Mouse (Mus musculus) intestine, embryonic 15.5 days (tissue): ENCODE data around the gene Nmur1. TPM values are rescaled to one million over a fixed set of nuclear protein-coding genes. Genes with fewer than 3 reads are reported as not detected.
A peak's percentile ranks its signal among the peaks of the same experiment; 100 is the strongest.

Experiments
- ATAC-seq: fragments of 200-750 bp; cut with Nextera tagmentation; 2 replicates; pipeline ENCODE4 v1.8.0; 2017; ENCODE audit warnings: moderate TSS enrichment, moderate library complexity
- H3K27ac ChIP-seq: fragments of 300-500 bp; sonication (generic); 2 replicates; pipeline ENCODE4 v1.5.1; 2015; ENCODE audit warnings: mild to moderate bottlenecking, inconsistent platforms
- H3K27me3 ChIP-seq: fragments of 300-500 bp; sonication (generic); replicated peaks from 2 replicates; pipeline ENCODE4 v1.6.1; 2015; ENCODE audit warnings: inconsistent platforms
- H3K36me3 ChIP-seq: fragments of 300-500 bp; sonication (generic); 2 replicates; pipeline ENCODE4 v1.6.1; 2015; ENCODE audit warnings: inconsistent platforms
- H3K4me1 ChIP-seq: fragments of 300-500 bp; sonication (generic); replicated peaks from 2 replicates; pipeline ENCODE4 v1.6.1; 2015; ENCODE audit warnings: inconsistent platforms
- H3K4me2 ChIP-seq: fragments of 300-500 bp; sonication (generic); replicated peaks from 2 replicates; pipeline ENCODE4 v1.6.1; 2015; ENCODE audit warnings: mild to moderate bottlenecking, inconsistent platforms
- H3K4me3 ChIP-seq: fragments of 300-500 bp; sonication (generic); replicated peaks from 2 replicates; pipeline ENCODE4 v1.5.1; 2015; ENCODE audit warnings: inconsistent platforms
- H3K9ac ChIP-seq: fragments of 300-500 bp; sonication (generic); 2 replicates; pipeline ENCODE4 v1.6.1; 2015; ENCODE audit warnings: inconsistent platforms
- H3K9me3 ChIP-seq: fragments of 300-500 bp; sonication (generic); 2 replicates; pipeline ENCODE4 v1.6.1; 2016; ENCODE audit warnings: inconsistent platforms
- WGBS: fragments of 180-500 bp; shearing (Covaris S2); methylation state at CpG from one replicate; pipeline ENCODE4 v1.1.7; 2015; 5-methylcytosine and 5-hydroxymethylcytosine counted together
- polyA plus RNA-seq: library from polyadenylated mRNA; unstranded; fragments of >200 nt; fragmentation: Nextera tagmentation; extraction: Ambion mirVana; gene quantifications from 2 replicates; pipeline ENCODE4 v1.2.1, GENCODE M21; 2015

Nmur1 gene
- polyA plus RNA-seq, 1 experiment from 2014 or later = 0.36 TPM

DNA sequence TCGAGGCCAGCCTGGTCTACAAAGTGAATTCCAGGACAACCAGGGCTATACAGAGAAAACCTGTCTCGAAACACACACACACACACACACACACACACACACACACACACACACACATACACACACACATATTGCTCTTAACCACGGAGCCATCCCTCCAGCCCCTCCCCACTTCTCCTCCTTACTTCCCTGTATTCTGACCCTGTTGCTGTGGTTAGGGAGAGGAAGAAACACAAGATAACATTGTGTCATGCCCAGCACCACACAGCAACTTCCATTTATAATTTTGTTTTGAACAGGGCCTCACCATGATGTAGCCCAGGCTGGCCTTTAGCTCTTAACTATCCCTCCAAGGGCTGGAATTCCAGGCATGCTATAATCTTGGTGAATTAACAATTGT is 26.7 kb downstream of the Nmur1 start:
- peaks cover 2% of the 10 kb centered on the region; the same call in 1 of the 2 replicates for H3K4me1 ChIP-seq
- no peak overlapping the region for H3K4me2 ChIP-seq
- H3K9me3 ChIP-seq = no peaks in the 10 kb centered on the region
- H3K36me3 ChIP-seq = no peaks in the 10 kb centered on the region
- H3K9ac ChIP-seq = no peak overlapping the region
- no peak overlapping the region for H3K4me3 ChIP-seq
- 70% methylated on average over 3 of the region's 3 CpGs for WGBS
- H3K27me3 ChIP-seq = no peaks in the 10 kb centered on the region
- ATAC-seq = no peak
- no peak overlapping the region for H3K27ac ChIP-seq

DNA sequence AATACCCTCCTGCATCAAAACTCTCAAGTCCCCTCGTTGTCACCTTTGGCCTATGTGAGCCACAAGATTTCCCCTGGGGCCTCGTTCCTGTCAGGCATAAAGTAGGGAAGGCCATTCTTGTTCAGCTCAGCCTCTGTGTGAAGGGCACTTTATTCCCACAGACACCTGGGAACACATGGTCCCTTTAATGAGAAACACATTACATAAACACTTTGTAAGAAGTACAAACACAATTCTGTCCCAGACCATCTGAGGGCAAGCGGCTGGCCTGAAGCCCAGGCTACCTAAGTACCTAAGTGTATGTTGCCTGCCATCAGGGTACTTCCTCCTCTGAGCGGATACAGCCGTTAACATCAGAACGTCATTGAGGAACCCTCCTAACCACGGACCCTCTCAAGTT is 27.8 kb downstream of the Nmur1 start:
- H3K9me3 ChIP-seq = no peaks in the 10 kb centered on the region
- ATAC-seq = no peak
- no peak overlapping the region for H3K9ac ChIP-seq
- 36% methylated on average over 7 of the region's 7 CpGs for WGBS
- H3K4me3 ChIP-seq = no peak overlapping the region
- H3K4me2 ChIP-seq = no peak overlapping the region
- 0 out of 2 replicates have a peak overlapping the region, but pooled peaks have one; percentile 22 for H3K27ac ChIP-seq
- H3K27me3 ChIP-seq = no peaks in the 10 kb centered on the region
- H3K36me3 ChIP-seq = no peaks in the 10 kb centered on the region
- H3K4me1 ChIP-seq = peaks cover 2% of the 10 kb centered on the region

DNA sequence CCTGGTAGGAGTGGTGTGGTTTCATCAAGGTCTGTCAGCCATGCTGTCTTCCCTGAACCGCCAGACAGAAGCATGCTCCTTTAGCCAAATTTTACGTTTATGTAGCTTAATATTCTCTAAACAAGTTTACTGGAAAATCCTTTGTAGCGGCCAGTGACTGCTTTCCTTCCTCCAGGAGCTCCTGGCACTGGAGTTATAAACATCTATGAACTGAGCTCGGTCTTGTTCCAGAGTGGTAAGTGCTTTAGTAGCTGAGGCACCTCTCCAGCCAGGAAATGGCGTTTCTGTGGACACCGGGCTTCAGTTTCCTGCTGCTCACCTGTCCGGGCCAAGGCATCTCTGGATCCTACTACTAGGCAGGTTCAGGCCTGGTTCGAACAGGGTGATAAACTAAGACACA is 28.4 kb downstream of the Nmur1 start:
- Histone ChIP-seq H3K36me3 (no peaks in the 10 kb centered on the region), H3K4me2 (no peak overlapping the region), H3K4me3 (no peak overlapping the region), H3K27me3 (no peaks in the 10 kb centered on the region), H3K4me1 (peaks cover 2% of the 10 kb centered on the region), H3K9me3 (no peaks in the 10 kb centered on the region), H3K27ac (0 out of 2 replicates have a peak overlapping the region, but pooled peaks have one; percentile 22), H3K9ac (no peak overlapping the region)
- ATAC-seq = no peak
- 51% methylated on average over 8 of the region's 8 CpGs for WGBS

DNA sequence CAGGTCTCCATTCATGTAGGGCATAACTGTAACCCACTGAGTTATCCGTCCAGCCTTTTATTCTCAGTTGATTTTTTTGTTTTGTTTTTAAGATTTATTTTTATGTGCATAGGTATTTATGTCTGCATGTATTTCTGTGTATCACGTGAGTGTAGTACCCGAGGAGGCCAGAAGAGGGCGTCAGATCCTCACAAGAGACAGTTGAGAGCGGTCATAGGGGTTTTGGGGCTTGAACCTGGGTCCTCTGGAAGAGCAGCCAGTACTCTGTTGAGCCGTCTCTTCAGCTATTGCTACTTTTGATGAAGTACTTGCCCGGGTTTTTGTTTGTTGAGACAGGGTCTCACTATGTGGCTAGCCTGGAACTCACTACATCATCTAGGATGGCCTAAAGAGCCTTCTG is 30.1 kb downstream of the Nmur1 start:
- 73% methylated on average over 7 of the region's 7 CpGs for WGBS
- H3K4me3 ChIP-seq = no peak overlapping the region
- H3K27me3 ChIP-seq = no peaks in the 10 kb centered on the region
- no peak overlapping the region for H3K27ac ChIP-seq
- no peaks in the 10 kb centered on the region for H3K36me3 ChIP-seq
- no peak overlapping the region for H3K4me2 ChIP-seq
- H3K9me3 ChIP-seq = no peaks in the 10 kb centered on the region
- no peak for ATAC-seq
- peaks cover 2% of the 10 kb centered on the region for H3K4me1 ChIP-seq
- H3K9ac ChIP-seq = no peak overlapping the region

DNA sequence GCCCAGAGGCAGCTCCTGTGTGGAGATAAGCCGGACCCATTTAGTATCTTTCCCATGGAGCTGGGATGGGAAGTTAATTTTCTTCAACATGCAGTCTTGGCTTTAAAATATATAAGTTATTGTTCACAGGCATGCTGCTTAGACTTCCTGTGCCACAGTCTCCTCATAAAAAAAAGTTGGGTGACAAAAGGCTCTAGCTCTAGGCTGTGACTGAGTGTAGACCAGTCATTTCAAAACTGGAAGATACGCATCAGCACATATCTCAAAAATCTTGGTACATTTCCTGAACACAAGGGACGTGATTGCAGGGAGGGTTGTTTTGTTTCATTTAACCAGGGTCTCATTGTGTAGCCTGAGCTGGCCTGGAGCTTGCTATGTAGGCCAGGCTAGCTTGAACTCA is 31.8 kb downstream of the Nmur1 start:
- no peak overlapping the region for H3K9ac ChIP-seq
- H3K27me3 ChIP-seq = no peaks in the 10 kb centered on the region
- no peak overlapping the region for H3K4me3 ChIP-seq
- H3K4me1 ChIP-seq = peaks cover 2% of the 10 kb centered on the region; the same call in 1 of the 2 replicates
- 85% methylated on average over 3 of the region's 3 CpGs for WGBS
- H3K4me2 ChIP-seq = no peak overlapping the region
- H3K36me3 ChIP-seq = no peaks in the 10 kb centered on the region
- no peak overlapping the region for H3K27ac ChIP-seq
- no peak for ATAC-seq
- H3K9me3 ChIP-seq = no peaks in the 10 kb centered on the region

DNA sequence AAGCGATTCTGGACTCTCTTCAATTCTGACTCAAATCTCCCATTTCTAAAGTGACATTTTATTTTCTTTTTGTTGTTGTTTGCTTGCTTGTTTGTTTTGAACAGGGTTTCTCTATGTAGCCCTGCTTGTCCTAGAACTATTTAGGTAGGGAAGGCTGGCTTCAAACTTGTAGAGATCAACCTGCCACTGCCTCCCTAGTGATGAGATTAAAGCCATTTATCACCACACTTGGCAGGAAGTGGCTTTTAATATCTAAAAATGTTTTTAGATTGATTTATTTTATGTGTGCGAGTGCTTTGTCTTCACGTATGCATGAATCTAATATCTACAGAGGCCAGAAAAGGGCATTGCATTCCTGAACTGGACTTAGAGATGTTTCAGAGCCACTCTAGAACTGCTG is 32.8 kb downstream of the Nmur1 start:
- H3K27ac ChIP-seq = no peak overlapping the region
- no peaks in the 10 kb centered on the region for H3K36me3 ChIP-seq
- no peak overlapping the region for H3K4me2 ChIP-seq
- H3K4me3 ChIP-seq = no peak overlapping the region
- 70% methylated on average over 3 of the region's 3 CpGs for WGBS
- no peaks in the 10 kb centered on the region for H3K27me3 ChIP-seq
- H3K9ac ChIP-seq = no peak overlapping the region
- ATAC-seq = no peak
- peaks cover 2% of the 10 kb centered on the region; the same call in 1 of the 2 replicates for H3K4me1 ChIP-seq
- H3K9me3 ChIP-seq = no peaks in the 10 kb centered on the region

DNA sequence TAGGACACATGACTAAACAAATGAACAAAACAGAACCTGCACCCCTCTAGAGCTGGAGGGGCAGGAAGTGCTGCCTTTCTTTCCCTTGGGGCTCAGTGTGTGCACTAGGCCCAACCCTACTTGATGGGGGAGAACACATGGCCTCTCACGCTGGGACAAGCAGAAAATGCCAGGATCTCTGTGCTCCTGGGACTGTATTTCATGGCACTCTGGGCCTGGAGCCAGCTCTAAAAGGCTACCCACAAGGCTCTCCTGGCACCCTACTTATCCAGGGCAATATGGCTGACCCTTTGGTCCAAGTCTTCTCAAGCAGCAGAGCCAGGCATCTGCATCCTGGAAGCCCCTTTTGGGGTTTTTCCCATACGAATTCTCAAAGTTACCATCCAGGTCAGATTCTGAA is 34.6 kb downstream of the Nmur1 start:
- H3K27me3 ChIP-seq = no peaks in the 10 kb centered on the region
- no peak overlapping the region for H3K4me3 ChIP-seq
- H3K4me2 ChIP-seq = no peak overlapping the region
- no peak overlapping the region for H3K27ac ChIP-seq
- WGBS = 79% methylated on average over 2 of the region's 2 CpGs
- no peaks in the 10 kb centered on the region for H3K36me3 ChIP-seq
- no peaks in the 10 kb centered on the region; the same call in 1 of the 2 replicates for H3K4me1 ChIP-seq
- no peaks in the 10 kb centered on the region for H3K9me3 ChIP-seq
- no peak for ATAC-seq
- H3K9ac ChIP-seq = no peak overlapping the region

DNA sequence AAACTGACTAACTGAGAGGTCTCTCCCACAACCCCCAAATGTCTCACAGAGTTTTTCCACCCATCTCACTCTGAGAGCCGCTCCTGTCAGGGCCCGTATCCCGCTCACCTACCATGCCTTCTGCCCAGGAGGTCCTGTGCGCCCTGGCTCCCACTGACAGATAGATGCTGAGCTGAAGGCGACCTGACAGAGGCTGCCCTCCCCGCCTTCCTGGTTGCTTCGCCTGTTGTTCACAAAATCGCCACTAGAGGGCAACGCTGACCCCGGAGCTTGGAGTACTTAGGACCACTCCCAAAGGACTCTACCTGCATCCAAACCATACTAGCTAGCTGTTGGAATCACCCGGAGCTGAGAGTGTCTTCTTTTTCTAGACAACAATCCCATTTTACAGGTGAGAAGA is 36.8 kb downstream of the Nmur1 start:
- Histone ChIP-seq H3K9me3 (no peaks in the 10 kb centered on the region), H3K4me1 (no peaks in the 10 kb centered on the region; the same call in 1 of the 2 replicates), H3K27ac (no peak overlapping the region), H3K4me3 (no peak overlapping the region), H3K36me3 (no peaks in the 10 kb centered on the region), H3K9ac (no peak overlapping the region), H3K4me2 (no peak overlapping the region), H3K27me3 (no peaks in the 10 kb centered on the region)
- WGBS = 4% methylated on average over 11 of the region's 11 CpGs
- peak; percentile 56 for ATAC-seq

DNA sequence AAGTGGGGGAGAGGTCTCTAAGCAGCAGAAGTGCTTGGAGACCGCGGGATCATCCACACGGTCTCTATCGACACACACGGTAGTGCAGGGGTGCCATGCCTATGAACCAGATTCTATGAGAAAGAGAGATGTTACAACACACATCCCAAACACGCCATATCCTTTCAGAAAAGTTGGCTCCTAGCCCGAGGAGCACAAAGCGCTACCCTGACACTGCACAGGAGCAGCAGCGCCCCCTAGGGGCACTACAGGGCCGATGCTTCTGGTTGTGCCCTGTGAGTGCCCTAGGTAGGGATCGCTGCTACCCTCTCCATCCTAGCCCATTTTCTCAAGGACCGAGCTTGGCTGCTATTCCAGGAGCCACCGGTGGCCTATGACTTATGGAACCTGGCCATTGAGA is 45.0 kb downstream of the Nmur1 start:
- Histone ChIP-seq H3K4me2 (peak overlapping the region; percentile 40; the same call in 1 of the 2 replicates), H3K9ac (no peak overlapping the region), H3K27me3 (no peaks in the 10 kb centered on the region), H3K4me3 (no peak overlapping the region), H3K9me3 (no peaks in the 10 kb centered on the region), H3K27ac (no peak overlapping the region), H3K4me1 (no peaks in the 10 kb centered on the region), H3K36me3 (no peaks in the 10 kb centered on the region)
- 26% methylated on average over 13 of the region's 13 CpGs for WGBS
- ATAC-seq = peak; percentile 59; the same call in 1 of the 2 replicates

DNA sequence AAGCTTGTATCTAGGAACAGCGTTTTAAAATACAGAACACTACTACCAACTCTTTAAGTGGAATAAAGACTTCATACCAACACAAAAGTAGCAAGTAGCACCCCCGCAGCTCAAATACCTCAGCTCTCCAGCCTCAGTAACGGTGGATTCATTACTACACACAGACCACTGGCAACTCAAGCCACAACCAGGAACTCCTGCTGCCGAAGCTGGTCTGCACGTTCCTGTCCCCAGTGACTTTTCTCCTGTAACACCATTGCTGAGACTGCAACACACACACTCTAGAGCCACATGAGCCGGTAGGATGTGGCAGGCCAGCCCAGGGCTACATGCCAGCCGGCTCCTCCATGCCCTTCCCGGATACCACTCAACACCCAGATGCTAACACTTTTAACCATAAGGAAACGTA is 46.9 kb downstream of the Nmur1 start:
- 70% methylated on average over 9 of the region's 9 CpGs for WGBS
- H3K4me2 ChIP-seq = no peak overlapping the region
- H3K4me1 ChIP-seq = no peaks in the 10 kb centered on the region
- H3K9me3 ChIP-seq = no peaks in the 10 kb centered on the region
- no peaks in the 10 kb centered on the region for H3K27me3 ChIP-seq
- no peak overlapping the region for H3K9ac ChIP-seq
- no peaks in the 10 kb centered on the region for H3K36me3 ChIP-seq
- no peak for ATAC-seq
- no peak overlapping the region for H3K4me3 ChIP-seq
- H3K27ac ChIP-seq = no peak overlapping the region

DNA sequence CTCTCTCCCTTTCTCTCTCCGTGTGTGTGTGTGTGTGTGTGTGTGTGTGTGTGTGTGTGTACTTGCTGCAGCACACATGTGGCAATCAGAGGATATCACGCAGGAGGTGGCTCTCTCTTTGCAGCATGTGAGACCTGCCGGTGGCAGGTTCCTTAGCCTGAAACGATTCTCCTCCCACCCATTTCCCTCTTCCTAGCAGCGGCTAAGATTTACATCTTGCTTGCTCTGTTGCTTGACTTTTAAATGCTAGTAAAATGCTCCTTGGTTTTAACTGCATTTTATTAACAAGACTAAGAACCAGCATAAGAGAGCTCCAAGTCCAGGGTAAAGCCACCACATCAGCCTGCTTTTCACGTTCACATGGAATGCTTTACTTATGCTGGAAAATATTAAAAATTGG is 47.4 kb downstream of the Nmur1 start:
- no peak overlapping the region for H3K27ac ChIP-seq
- WGBS = 41% methylated on average over 6 of the region's 6 CpGs
- H3K9me3 ChIP-seq = no peaks in the 10 kb centered on the region
- no peak overlapping the region for H3K9ac ChIP-seq
- H3K27me3 ChIP-seq = no peaks in the 10 kb centered on the region
- no peaks in the 10 kb centered on the region for H3K36me3 ChIP-seq
- no peak overlapping the region for H3K4me2 ChIP-seq
- H3K4me3 ChIP-seq = no peak overlapping the region
- ATAC-seq = no peak
- no peaks in the 10 kb centered on the region for H3K4me1 ChIP-seq

DNA sequence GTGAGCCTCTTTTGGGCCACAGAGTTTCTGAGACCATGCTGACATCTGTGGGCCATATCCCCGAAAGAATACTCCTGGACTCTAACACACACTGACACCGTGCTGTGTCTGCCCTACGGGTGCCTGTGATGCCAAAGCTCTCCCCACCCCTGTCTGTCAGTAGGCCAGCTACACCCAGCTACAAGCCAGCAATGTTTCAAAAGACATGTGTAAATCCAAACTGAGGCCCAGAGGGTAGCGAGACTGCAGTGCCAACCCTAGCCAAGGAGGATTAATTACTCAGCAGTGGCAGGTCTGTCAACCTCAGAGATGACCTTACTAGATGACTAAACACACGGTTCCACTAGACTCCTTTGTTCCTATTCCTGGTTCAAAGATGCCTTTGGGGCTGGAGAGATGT is 49.7 kb downstream of the Nmur1 start:
- no peaks in the 10 kb centered on the region for H3K36me3 ChIP-seq
- no peak overlapping the region for H3K4me3 ChIP-seq
- no peaks in the 10 kb centered on the region for H3K27me3 ChIP-seq
- no peak for ATAC-seq
- no peak overlapping the region for H3K27ac ChIP-seq
- no peak overlapping the region for H3K4me2 ChIP-seq
- H3K9ac ChIP-seq = no peak overlapping the region
- H3K9me3 ChIP-seq = no peaks in the 10 kb centered on the region
- 73% methylated on average over 5 of the region's 5 CpGs for WGBS
- H3K4me1 ChIP-seq = no peaks in the 10 kb centered on the region

DNA sequence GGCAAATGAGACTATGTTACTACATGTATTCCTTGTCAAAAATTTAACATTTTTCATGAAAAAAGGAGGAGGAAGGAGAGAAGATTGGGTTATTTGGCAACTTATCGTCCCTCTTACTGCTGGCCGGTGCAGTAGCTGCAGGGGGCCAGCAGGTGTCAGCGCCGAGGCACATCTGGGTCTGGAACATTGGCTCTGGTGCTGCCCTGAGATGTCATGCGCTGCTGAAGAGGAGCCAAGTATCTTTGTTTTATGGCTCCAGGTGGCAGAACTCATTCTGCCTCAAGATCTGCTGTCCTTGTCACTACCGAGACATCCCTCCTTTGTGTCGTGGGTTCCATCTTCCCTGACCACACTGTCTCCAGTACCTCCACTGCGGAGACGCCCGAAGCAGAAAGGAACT is 54.0 kb downstream of the Nmur1 start:
- no peak overlapping the region for H3K4me3 ChIP-seq
- no peak overlapping the region for H3K4me2 ChIP-seq
- no peaks in the 10 kb centered on the region for H3K9me3 ChIP-seq
- H3K36me3 ChIP-seq = no peaks in the 10 kb centered on the region
- WGBS = 42% methylated on average over 10 of the region's 10 CpGs
- no peaks in the 10 kb centered on the region for H3K27me3 ChIP-seq
- H3K4me1 ChIP-seq = no peaks in the 10 kb centered on the region
- ATAC-seq = peak; percentile 69
- no peak overlapping the region for H3K27ac ChIP-seq
- no peak overlapping the region for H3K9ac ChIP-seq
